Mouse (Mus musculus): ENCODE data around the gene Gm20388.

DNA sequence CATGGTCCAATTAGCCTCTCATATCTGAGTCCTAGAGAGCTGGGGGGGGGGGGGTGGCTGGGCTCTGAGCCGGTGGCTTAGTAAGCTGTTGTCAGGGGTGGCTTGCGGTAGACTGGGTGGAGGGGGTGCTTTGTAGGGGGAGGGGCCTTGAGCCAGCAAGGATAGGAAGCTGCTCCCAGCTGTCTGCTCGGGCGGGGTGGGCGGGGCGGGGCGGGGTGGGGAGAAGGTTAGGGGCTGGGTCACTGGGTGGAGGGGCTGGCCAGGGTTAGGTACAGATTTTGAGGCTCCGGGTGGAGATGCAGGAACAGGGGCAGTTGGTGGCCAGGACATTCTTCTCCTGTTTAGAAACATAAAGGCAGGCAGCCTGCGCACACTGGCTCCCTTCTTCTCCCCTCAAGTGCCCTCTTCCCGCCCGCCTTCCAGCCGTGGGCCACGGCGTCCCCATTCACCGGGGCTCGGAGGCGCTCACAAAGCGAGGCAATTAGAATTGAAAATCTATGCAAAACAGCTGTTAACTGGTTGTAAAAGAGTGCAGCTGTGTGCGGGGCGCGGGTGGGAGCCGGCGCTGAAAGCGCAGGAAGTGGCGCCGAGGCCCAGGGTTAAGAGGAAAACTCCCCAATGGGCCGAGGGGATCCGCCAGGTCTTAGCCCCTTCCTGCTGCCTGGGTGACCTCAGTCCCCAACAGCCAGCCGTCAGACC lies 622.0 kb downstream of the Gm20388 start:
- no peak for TF ChIP-seq GATA1 (IDR thresholded peaks at IDR 0.05; ENCODE audit: low read length)
- no peak for TF ChIP-seq TAL1 (IDR thresholded peaks at IDR 0.05; ENCODE audit: low read length)

Measured in erythroblast, embryonic 14.5 days (primary cell).